Mouse (Mus musculus) olfactory bulb, adult 2 months (tissue): ENCODE measurements around the gene Kif1b. TPM values are rescaled to one million over a fixed set of nuclear protein-coding genes. Genes with fewer than 3 reads are reported as not detected.

Experiments
- H3K27ac ChIP-seq: fragments of 200-500 bp; 2 replicates; pipeline ENCODE4 v1.5.1; 2012; ENCODE audit warnings: low read depth, low read length; ENCODE audit not compliant: insufficient read depth
- H3K4me1 ChIP-seq: fragments of 200-500 bp; 2 replicates; pipeline ENCODE4 v1.6.1; 2012; ENCODE audit warnings: low read length; ENCODE audit not compliant: control insufficient read depth, insufficient read depth
- H3K4me3 ChIP-seq: fragments of 200-500 bp; 2 replicates; pipeline ENCODE4 v1.5.1; 2012; ENCODE audit warnings: mild to moderate bottlenecking, low read depth, low read length, moderate library complexity; ENCODE audit not compliant: insufficient read depth
- CTCF ChIP-seq: fragments of 200-500 bp; IDR thresholded peaks from 2 replicates; pipeline ENCODE4 v1.5.1; 2012; ENCODE audit warnings: low read depth, mild to moderate bottlenecking, low read length, moderate library complexity; ENCODE audit not compliant: insufficient read depth
- POLR2A ChIP-seq: fragments of 200-500 bp; IDR thresholded peaks from 2 replicates; pipeline ENCODE4 v1.6.1; 2012; ENCODE audit warnings: mild to moderate bottlenecking, low read depth, low read length, moderate library complexity; ENCODE audit not compliant: insufficient read depth
- WGBS: fragments of 180-500 bp; shearing (Covaris S2); methylation state at CpG from one replicate; pipeline ENCODE4 v1.1.7; 2018; 5-methylcytosine and 5-hydroxymethylcytosine counted together
- polyA plus RNA-seq: library from polyadenylated mRNA; stranded (reverse); fragments of >200 nt; gene quantifications from 2 replicates; pipeline ENCODE4 v1.2.4, GENCODE M21; 2012; ENCODE audit warnings: low replicate concordance; ENCODE audit not compliant: missing spikeins, insufficient read depth, insufficient read length

Kif1b gene
- polyA plus RNA-seq, 1 experiment = 79.8 TPM

GRCm38 (mm10) chr4:149136982-149137770 lies 170.3 kb downstream of the Kif1b start, which contains the start of gene Cenps:
Gene Cenps (minus strand): TSS chr4:149137629.
- no peak within 1 kb of the TSS for H3K27ac ChIP-seq
- 1% methylated on average over 68 of the region's 68 CpGs for WGBS
- H3K4me1 ChIP-seq = peaks cover 4% of the 10 kb centered on the region; the same call in 1 of the 2 replicates
- peak within 1 kb of the TSS; percentile 81 for H3K4me3 ChIP-seq
- 0 out of 2 replicates have a peak, but pooled peaks have one; percentile 15 for TF ChIP-seq POLR2A
- peak; percentile 98 for TF ChIP-seq CTCF

- Histone ChIP-seq H3K27ac (no peak overlapping the region), H3K4me1 (peaks cover 4% of the 10 kb centered on the region; the same call in 1 of the 2 replicates), H3K4me3 (no peak overlapping the region)
- no peak for TF ChIP-seq CTCF
- TF ChIP-seq POLR2A = no peak
- WGBS = 44% methylated on average over 18 of the region's 18 CpGs
Observed at GRCm38 (mm10) chr4:149136116-149136850, 171.2 kb downstream of the Kif1b start.

- peaks cover 7% of the 10 kb centered on the region for H3K4me1 ChIP-seq
- H3K27ac ChIP-seq = no peak overlapping the region
- 83% methylated on average over 5 of the region's 5 CpGs for whole genome bisulfite sequencing
- H3K4me3 ChIP-seq = no peak overlapping the region
- no peak for TF ChIP-seq POLR2A
- TF ChIP-seq CTCF = no peak
Observed at GRCm38 (mm10) chr4:149133395-149133794, 174.1 kb downstream of the Kif1b start.

GRCm38 (mm10) chr4:149131789-149132565 lies 175.5 kb downstream of the Kif1b start:
- TF ChIP-seq CTCF (no peak), POLR2A (no peak)
- no peak overlapping the region for H3K4me3 ChIP-seq
- 91% methylated on average over 21 of the region's 21 CpGs for WGBS
- H3K27ac ChIP-seq = no peak overlapping the region
- H3K4me1 ChIP-seq = peaks cover 21% of the 10 kb centered on the region

GRCm38 (mm10) chr4:149131021-149131752 lies 176.3 kb downstream of the Kif1b start:
- Histone ChIP-seq H3K4me3 (no peak overlapping the region), H3K4me1 (peaks cover 23% of the 10 kb centered on the region), H3K27ac (no peak overlapping the region)
- 90% methylated on average over 23 of the region's 23 CpGs for WGBS
- TF ChIP-seq CTCF (no peak), POLR2A (no peak)

GRCm38 (mm10) chr4:149128467-149128866 lies 179.0 kb downstream of the Kif1b start:
- Histone ChIP-seq H3K4me3 (no peak overlapping the region), H3K4me1 (peaks cover 29% of the 10 kb centered on the region), H3K27ac (no peak overlapping the region)
- WGBS = 78% methylated on average over 18 of the region's 18 CpGs
- TF ChIP-seq CTCF (no peak), POLR2A (no peak)

DNA sequence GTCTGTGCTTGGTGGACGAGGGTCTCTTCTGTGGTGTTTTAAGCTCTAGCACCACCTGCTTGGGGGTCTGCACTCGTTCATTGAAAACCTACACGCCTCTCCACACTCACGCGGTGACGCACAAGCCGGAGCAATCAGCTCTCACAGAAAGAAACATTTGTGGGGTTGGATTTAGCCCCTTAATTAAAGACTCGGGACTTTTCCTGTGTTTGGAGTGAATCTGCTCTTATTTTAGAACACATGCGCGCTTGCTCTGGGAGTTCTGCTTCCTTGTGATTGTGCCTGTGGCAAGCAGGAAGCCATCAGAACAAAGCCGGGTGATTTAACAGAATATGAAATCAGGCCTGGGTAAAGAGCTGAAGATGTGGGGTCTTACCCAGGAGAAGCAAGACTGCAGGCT lies 180.8 kb downstream of the Kif1b start, which contains the start of gene Cort:
Gene Cort (minus strand): TSS at position 101 of the 400 bp plus-strand sequence.
- H3K4me1 ChIP-seq = peaks cover 29% of the 10 kb centered on the region
- WGBS = 32% methylated on average over 11 of the region's 11 CpGs
- H3K4me3 ChIP-seq = peak within 1 kb of the TSS; percentile 16
- TF ChIP-seq CTCF = no peak
- TF ChIP-seq POLR2A = no peak
- H3K27ac ChIP-seq = peak within 1 kb of the TSS; percentile 75

Other genes starting within 250 kb of the Kif1b start
- gene Pex14, start 207.8 kb downstream of the Kif1b start, polyA plus RNA-seq = not detected in 2 replicates
- not detected in 2 replicates for gene Dffa, start 203.5 kb downstream of the Kif1b start, polyA plus RNA-seq
- not detected in 2 replicates for gene Cort, start 180.9 kb downstream of the Kif1b start, polyA plus RNA-seq
- not detected in 2 replicates for gene Cenps, start 170.1 kb downstream of the Kif1b start, polyA plus RNA-seq
- 246 TPM in 1 of 2 replicates, not detected in the other for gene Pgd, start 140.9 kb downstream of the Kif1b start, polyA plus RNA-seq
- gene Ube4b, start 119.1 kb upstream of the Kif1b start, polyA plus RNA-seq = 129 TPM in 1 of 2 replicates, not detected in the other
- gene Rbp7, start 147.3 kb upstream of the Kif1b start, polyA plus RNA-seq = not detected in 2 replicates
- not detected in 2 replicates for gene Tmem274, start 169.7 kb upstream of the Kif1b start, polyA plus RNA-seq
- not detected in 2 replicates for gene Nmnat1, start 177.5 kb upstream of the Kif1b start, polyA plus RNA-seq
- gene Lzic, start 177.5 kb upstream of the Kif1b start, polyA plus RNA-seq = not detected in 2 replicates
- not detected in 2 replicates for gene Ctnnbip1, start 210.5 kb upstream of the Kif1b start, polyA plus RNA-seq